Mouse (Mus musculus): ENCODE measurements around the gene Timm8a2.
"Not testable (repeated sequence)": the region's sequence is repeated elsewhere in the genome, so short reads cannot be mapped to it uniquely, and the experiment has no call there.

Timm8a2 gene

GRCm38 (mm10) chr14:122060642-122061041, 26.2 kb downstream of the Timm8a2 start:
- peak; percentile 54 to 71 for DNase-seq (ENCODE audit: low spot score in 2 of 2)

GRCm38 (mm10) chr14:122061376-122061775, 26.9 kb downstream of the Timm8a2 start:
- no peak for DNase-seq (ENCODE audit: low spot score in 2 of 2)

GRCm38 (mm10) chr14:122062411-122063090, 28.1 kb downstream of the Timm8a2 start:
- no peak for DNase-seq (ENCODE audit: low spot score in 2 of 2)

- no peak for DNase-seq (ENCODE audit: low spot score in 2 of 2)
These were observed 29.1 kb downstream of the Timm8a2 start for GRCm38 (mm10) chr14:122063599-122063998.

- DNase-seq (ENCODE audit: low spot score in 2 of 2): peak; percentile 49 to 73
These were observed 30.0 kb downstream of the Timm8a2 start for GRCm38 (mm10) chr14:122064519-122064918.

GRCm38 (mm10) chr14:122066243-122066642, 31.8 kb downstream of the Timm8a2 start:
- DNase-seq (ENCODE audit: low spot score in 2 of 2): no peak

- DNase-seq (ENCODE audit: low spot score in 2 of 2): not testable (repeated sequence)
These were observed 33.6 kb downstream of the Timm8a2 start for GRCm38 (mm10) chr14:122068036-122068435.

GRCm38 (mm10) chr14:122068801-122069695, 34.6 kb downstream of the Timm8a2 start:
- DNase-seq (ENCODE audit: low spot score in 2 of 2): no peak

- no peak for DNase-seq (ENCODE audit: low spot score in 2 of 2)
These were observed 35.5 kb downstream of the Timm8a2 start for GRCm38 (mm10) chr14:122069948-122070347.

- no peak for DNase-seq (ENCODE audit: low spot score in 2 of 2)
These were observed 38.9 kb downstream of the Timm8a2 start for GRCm38 (mm10) chr14:122073422-122073821.

GRCm38 (mm10) chr14:122074360-122074759, 39.9 kb downstream of the Timm8a2 start:
- peak in 1 of 2 experiments; percentile 11 for DNase-seq (ENCODE audit: low spot score in 2 of 2)

- no peak for DNase-seq (ENCODE audit: low spot score in 2 of 2)
These were observed 41.2 kb downstream of the Timm8a2 start for GRCm38 (mm10) chr14:122075485-122076200.

GRCm38 (mm10) chr14:122077017-122077416, 42.5 kb downstream of the Timm8a2 start:
- DNase-seq (ENCODE audit: low spot score in 2 of 2): no peak

- peak in 1 of 2 experiments; percentile 52 for DNase-seq (ENCODE audit: low spot score in 2 of 2)
These were observed 45.0 kb downstream of the Timm8a2 start for GRCm38 (mm10) chr14:122079428-122079827.

- no peak for DNase-seq (ENCODE audit: low spot score in 2 of 2)
These were observed 45.4 kb downstream of the Timm8a2 start for GRCm38 (mm10) chr14:122079921-122080320.

- no peak for DNase-seq (ENCODE audit: low spot score in 2 of 2)
These were observed 46.8 kb downstream of the Timm8a2 start for GRCm38 (mm10) chr14:122081308-122081707.

- DNase-seq (ENCODE audit: low spot score in 2 of 2): no peak
These were observed 49.0 kb downstream of the Timm8a2 start for GRCm38 (mm10) chr14:122083499-122083898.

- no peak for DNase-seq (ENCODE audit: low spot score in 2 of 2)
These were observed 53.5 kb downstream of the Timm8a2 start for GRCm38 (mm10) chr14:122087956-122088355.
